ENCODE assay signal across 8 mouse cellular contexts in the genomic region with DNA sequence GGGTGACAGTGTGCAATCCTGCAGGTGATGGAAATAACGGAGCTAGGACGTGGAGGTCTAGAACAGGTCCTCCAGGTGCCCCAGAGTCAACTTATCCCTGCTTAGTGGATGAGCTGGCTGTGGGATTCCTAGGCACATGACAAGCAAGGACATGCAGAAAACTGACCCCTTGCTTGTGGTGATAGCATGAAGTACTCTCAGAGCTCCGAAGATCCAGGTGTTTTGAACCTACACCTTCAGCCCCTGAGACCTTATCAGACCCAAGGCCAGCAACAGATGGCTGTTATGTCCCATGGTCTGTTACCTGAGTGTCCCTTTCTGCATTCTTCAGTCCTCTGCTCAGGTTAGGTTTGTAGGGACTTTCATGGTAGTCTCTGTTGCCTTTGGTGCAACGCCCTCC. TPM values are rescaled to one million over a fixed set of nuclear protein-coding genes. Genes with fewer than 3 reads are reported as not detected.
DNase-seq lines count a peak whose midpoint lies in the region; ATAC-seq lines count a peak whose summit lies in the region.

No protein-coding gene starts in this region.

- no peaks in the 10 kb centered on the region for H3K27me3 ChIP-seq in lung, embryonic 16.5 days (ENCODE audit: control insufficient read depth, insufficient read depth, low read depth, low read length)
- peaks cover 65% of the 10 kb centered on the region for H3K27me3 ChIP-seq in forebrain, embryonic 10.5 days (ENCODE audit: poor library complexity, severe bottlenecking)
- peaks cover 23% of the 10 kb centered on the region for H3K27me3 ChIP-seq in liver, embryonic 11.5 days (replicated peaks; ENCODE audit: control insufficient read depth, insufficient read depth, low read length)
- no peaks in the 10 kb centered on the region; the same call in 1 of the 2 replicates for H3K27me3 ChIP-seq in splenic B cell, adult 2 months (ENCODE audit: control insufficient read depth, insufficient read depth, low read length, poor library complexity, severe bottlenecking)

- no peaks in the 10 kb centered on the region for H3K36me3 ChIP-seq in lung, embryonic 16.5 days (ENCODE audit: control insufficient read depth, insufficient read depth, low read length)
- H3K36me3 ChIP-seq in forebrain, embryonic 10.5 days (replicated peaks): no peaks in the 10 kb centered on the region
- no peaks in the 10 kb centered on the region for H3K36me3 ChIP-seq in liver, embryonic 11.5 days (ENCODE audit: control insufficient read depth, insufficient read depth, low read length)
- H3K36me3 ChIP-seq in splenic B cell, adult 2 months (ENCODE audit: control insufficient read depth, insufficient read depth, low read length, poor library complexity, severe bottlenecking): no peaks in the 10 kb centered on the region

- DNase-seq in lung, postnatal 4 days: no peak
- DNase-seq in forebrain, embryonic 10.5 days (ENCODE audit: extremely low spot score, low spot score): no peak
- peak; percentile 49 for DNase-seq in liver, embryonic 11.5 days (ENCODE audit: low spot score)
- DNase-seq in splenic B cell, adult 2 months (ENCODE audit: low read depth, low spot score): peak; percentile 6
- DNase-seq in gastrocnemius, postnatal 4 days (ENCODE audit: low spot score in 2 of 2): no peak
- DNase-seq in thymus, postnatal 0 days (ENCODE audit: low spot score): no peak
- no peak for DNase-seq in adrenal gland, postnatal 14 days

- H3K4me1 ChIP-seq in lung, embryonic 16.5 days (replicated peaks; ENCODE audit: control insufficient read depth, insufficient read depth, low read length): peaks cover 31% of the 10 kb centered on the region
- H3K4me1 ChIP-seq in forebrain, embryonic 10.5 days: peaks cover 55% of the 10 kb centered on the region
- 0 out of 2 replicates have a peak, but pooled peaks cover 4% of the 10 kb centered on the region for H3K4me1 ChIP-seq in liver, embryonic 11.5 days (replicated peaks; ENCODE audit: control insufficient read depth, insufficient read depth, low read length)

- H3K9ac ChIP-seq in lung, embryonic 16.5 days (ENCODE audit: low read length): peak overlapping the region; percentile 90
- H3K9ac ChIP-seq in liver, embryonic 11.5 days (ENCODE audit: low read depth, low read length): no peak overlapping the region; the same call in 1 of the 2 replicates

- H3K4me3 ChIP-seq in lung, embryonic 16.5 days (ENCODE audit: low read length): peak overlapping the region; percentile 82
- peak overlapping the region; percentile 75 for H3K4me3 ChIP-seq in forebrain, embryonic 10.5 days
- peak overlapping the region; percentile 66 for H3K4me3 ChIP-seq in liver, embryonic 11.5 days (ENCODE audit: low read depth, low read length)

- H3K27ac ChIP-seq in lung, embryonic 16.5 days (ENCODE audit: low read length): peak overlapping the region; percentile 34
- peak overlapping the region; percentile 92 for H3K27ac ChIP-seq in forebrain, embryonic 10.5 days
- no peak overlapping the region for H3K27ac ChIP-seq in liver, embryonic 11.5 days (ENCODE audit: low read depth, low read length)

- H3K9me3 ChIP-seq in lung, embryonic 16.5 days (ENCODE audit: control insufficient read depth, low read length): no peaks in the 10 kb centered on the region
- no peaks in the 10 kb centered on the region for H3K9me3 ChIP-seq in forebrain, embryonic 10.5 days
- no peaks in the 10 kb centered on the region for H3K9me3 ChIP-seq in liver, embryonic 11.5 days (ENCODE audit: control insufficient read depth, low read length)

- no peak for ATAC-seq in lung, embryonic 16.5 days (ENCODE audit: low read depth)
- 0 out of 2 replicates have a peak, but pooled peaks have one; percentile 5 for ATAC-seq in liver, embryonic 11.5 days (replicated peaks; ENCODE audit: low FRiP score)

- 20% methylated on average over 4 of the region's 4 CpGs for WGBS in lung, embryonic 16.5 days
- WGBS in forebrain, embryonic 10.5 days: 23% methylated on average over 4 of the region's 4 CpGs
- WGBS in liver, embryonic 11.5 days: 24% methylated on average over 4 of the region's 4 CpGs

- H3K4me2 ChIP-seq in lung, embryonic 16.5 days (ENCODE audit: low read depth, low read length): peak overlapping the region; percentile 95
- peak overlapping the region; percentile 90 for H3K4me2 ChIP-seq in liver, embryonic 11.5 days

RNA-seq across cellular contexts. Expression of a gene that starts 2.0 kb away (rescaled TPM):
- 342 and 369 TPM in 2 replicates for polyA plus RNA-seq in lung, embryonic 16.5 days (2015; fragmentation: Nextera tagmentation; extraction: Ambion mirVana)
- polyA plus RNA-seq in forebrain, embryonic 10.5 days (2016; fragmentation: Nextera tagmentation; extraction: Ambion mirVana): 52.4 and 53.3 TPM in 2 replicates
- 30.1 and 30.3 TPM in 2 replicates for polyA plus RNA-seq in liver, embryonic 11.5 days (2014; fragmentation: Nextera tagmentation; extraction: Ambion mirVana)
- 10 to 100 TPM; 56.6 to 59.9 TPM for total RNA-seq in gastrocnemius, postnatal 4 days (2021)
- 48.0 and 54.6 TPM in 2 replicates for polyA plus RNA-seq in thymus, postnatal 0 days (2015; fragmentation: Nextera tagmentation; extraction: Ambion mirVana)
- total RNA-seq in adrenal gland, postnatal 14 days (2021): 8.4 and 14.1 TPM in 2 replicates

Comparison
In these comparisons a context has a peak if more than half of its experiments do, and no peak if none do; other contexts are left out.
1. DNase-seq: peak in liver, embryonic 11.5 days (single experiment) and splenic B cell, adult 2 months (single experiment); none in lung, postnatal 4 days (0 of 2), forebrain, embryonic 10.5 days (single experiment), gastrocnemius, postnatal 4 days (0 of 2), thymus, postnatal 0 days (single experiment) and adrenal gland, postnatal 14 days (single experiment).
2. Peak in every context shown above with its lines, with median percentiles within 50 percentile points of each other: H3K4me3 ChIP-seq.